Comparison of ENCODE assay signal across 10 mouse cellular contexts in the genomic region with DNA sequence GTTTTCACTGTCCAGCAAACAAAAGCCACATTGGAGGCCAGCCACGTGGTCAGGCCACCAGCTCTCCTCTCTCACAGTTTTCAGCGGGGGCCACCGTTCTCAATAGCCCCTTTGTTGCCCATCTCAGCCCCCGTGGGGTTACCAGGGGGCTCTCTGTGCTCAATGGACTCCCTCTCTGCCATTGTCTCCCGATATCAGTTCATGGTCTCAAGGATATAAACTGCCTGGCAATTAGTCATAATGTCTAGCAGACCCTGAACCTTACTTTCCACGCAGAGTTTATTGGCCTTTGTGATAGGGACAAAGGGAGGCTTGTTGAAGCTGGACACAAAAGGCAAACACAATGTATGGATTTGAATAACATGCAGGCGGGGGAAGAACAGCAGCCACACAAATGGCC.
DNase-seq lines count a peak whose midpoint lies in the region; ATAC-seq and TF ChIP-seq lines count a peak whose summit lies in the region.
"Had no signal": no experiment of that assay in that cellular context is flagged by ENCODE, and none has a peak within 500 bp of the region (broad histone marks: within the 10 kb centered on the region; RNA-seq: fewer than 3 reads in every experiment).

No protein-coding gene starts in this region.

- whole genome bisulfite sequencing in embryonic facial prominence, embryonic 11.5 days, result 22% methylated on average over 7 of the region's 7 CpGs
- 31% methylated on average over 7 of the region's 7 CpGs for WGBS in intestine, postnatal 0 days
- WGBS in stomach, embryonic 15.5 days, result 42% methylated on average over 7 of the region's 7 CpGs

- intact Hi-C loops in left cerebral cortex, postnatal 14 days (cut with DNase I), result no loop called here

- H3K36me3 ChIP-seq in embryonic facial prominence, embryonic 11.5 days (replicated peaks; ENCODE audit: control insufficient read depth, insufficient read depth, low read depth, low read length), result no peaks in the 10 kb centered on the region
- no peaks in the 10 kb centered on the region for H3K36me3 ChIP-seq in intestine, postnatal 0 days (ENCODE audit: control insufficient read depth, insufficient read depth)
- H3K36me3 ChIP-seq in stomach, embryonic 15.5 days, result no peaks in the 10 kb centered on the region
- H3K36me3 ChIP-seq: embryonic facial prominence, embryonic 15.5 days had no signal

- DNase-seq in left cerebral cortex, adult 8-10 months (ENCODE audit: low spot score in 2 of 2), result peak; percentile 4 to 10
- no peak for DNase-seq in left cerebral cortex, postnatal 14 days (ENCODE audit: low spot score in 2 of 2)
- DNase-seq in embryonic facial prominence, embryonic 11.5 days (ENCODE audit: low spot score), result peak; percentile 58
- no peak for DNase-seq in cerebellum, postnatal 4 days (ENCODE audit: low spot score in 2 of 2)
- DNase-seq: gastrocnemius, postnatal 36 days; lung, adult 18-20 months had no signal

- H3K9me3 ChIP-seq in embryonic facial prominence, embryonic 11.5 days (replicated peaks; ENCODE audit: control insufficient read depth, low read length), result no peaks in the 10 kb centered on the region
- H3K9me3 ChIP-seq in intestine, postnatal 0 days (ENCODE audit: control insufficient read depth), result no peaks in the 10 kb centered on the region
- no peaks in the 10 kb centered on the region for H3K9me3 ChIP-seq in stomach, embryonic 15.5 days
- H3K9me3 ChIP-seq: embryonic facial prominence, embryonic 15.5 days had no signal

- no peaks in the 10 kb centered on the region for H3K4me1 ChIP-seq in embryonic facial prominence, embryonic 11.5 days (ENCODE audit: control insufficient read depth, insufficient read depth, low read length)
- peaks cover 8% of the 10 kb centered on the region for H3K4me1 ChIP-seq in intestine, postnatal 0 days (replicated peaks; ENCODE audit: control insufficient read depth, insufficient read depth, low read length)
- H3K4me1 ChIP-seq in stomach, embryonic 15.5 days, result no peaks in the 10 kb centered on the region
- H3K4me1 ChIP-seq: embryonic facial prominence, embryonic 15.5 days had no signal

- H3K4me3 ChIP-seq in embryonic facial prominence, embryonic 11.5 days (ENCODE audit: low read depth, low read length), result no peak overlapping the region
- no peak overlapping the region for H3K4me3 ChIP-seq in intestine, postnatal 0 days (ENCODE audit: low read depth, low read length)
- H3K4me3 ChIP-seq in stomach, embryonic 15.5 days (replicated peaks), result no peak overlapping the region
- H3K4me3 ChIP-seq: embryonic facial prominence, embryonic 15.5 days had no signal

- H3K27me3 ChIP-seq in embryonic facial prominence, embryonic 11.5 days (ENCODE audit: control insufficient read depth, insufficient read depth, low read length), result no peaks in the 10 kb centered on the region
- H3K27me3 ChIP-seq in intestine, postnatal 0 days (replicated peaks; ENCODE audit: control insufficient read depth, insufficient read depth, low read length), result no peaks in the 10 kb centered on the region
- H3K27me3 ChIP-seq in stomach, embryonic 15.5 days (replicated peaks), result no peaks in the 10 kb centered on the region
- H3K27me3 ChIP-seq: embryonic facial prominence, embryonic 15.5 days had no signal

- H3K9ac ChIP-seq in embryonic facial prominence, embryonic 11.5 days (replicated peaks; ENCODE audit: low read length), result no peak overlapping the region
- H3K9ac ChIP-seq in intestine, postnatal 0 days (ENCODE audit: low read depth, low read length), result no peak overlapping the region
- H3K9ac ChIP-seq in stomach, embryonic 15.5 days, result no peak overlapping the region
- H3K9ac ChIP-seq: embryonic facial prominence, embryonic 15.5 days had no signal

- H3K27ac ChIP-seq in embryonic facial prominence, embryonic 11.5 days (replicated peaks; ENCODE audit: low read depth, low read length), result no peak overlapping the region
- no peak overlapping the region for H3K27ac ChIP-seq in intestine, postnatal 0 days (ENCODE audit: low read depth, low read length)
- H3K27ac ChIP-seq in stomach, embryonic 15.5 days, result no peak overlapping the region
- H3K27ac ChIP-seq: embryonic facial prominence, embryonic 15.5 days had no signal

- TF ChIP-seq CTCF in intestine, postnatal 0 days (IDR thresholded peaks at IDR 0.05; ENCODE audit: low read depth), result no peak

- H3K4me2 ChIP-seq in embryonic facial prominence, embryonic 11.5 days (ENCODE audit: low read depth, low read length), result no peak overlapping the region
- no peak overlapping the region for H3K4me2 ChIP-seq in intestine, postnatal 0 days (replicated peaks; ENCODE audit: low read depth)
- H3K4me2 ChIP-seq in stomach, embryonic 15.5 days, result no peak overlapping the region
- H3K4me2 ChIP-seq: embryonic facial prominence, embryonic 15.5 days had no signal

- ATAC-seq in embryonic facial prominence, embryonic 11.5 days (replicated peaks; ENCODE audit: insufficient number of reproducible peaks, low FRiP score, low TSS enrichment, low read depth), result peak; percentile 91
- ATAC-seq in intestine, postnatal 0 days, result peak; percentile 72
- peak; percentile 39 for ATAC-seq in stomach, embryonic 15.5 days (ENCODE audit: insufficient read depth, low FRiP score, low read depth)
- ATAC-seq in megakaryocyte-erythroid progenitor cell, adult 5-6 weeks (replicated peaks; ENCODE audit: low FRiP score, low TSS enrichment, poor library complexity, severe bottlenecking), result no peak

Comparison
In these comparisons a context has a peak if more than half of its experiments do, and no peak if none do; other contexts are left out.
1. DNase-seq: peak in left cerebral cortex, adult 8-10 months (2 of 2) and embryonic facial prominence, embryonic 11.5 days (single experiment); none in left cerebral cortex, postnatal 14 days (0 of 2) and cerebellum, postnatal 4 days (0 of 2).